Mouse (Mus musculus) stomach, embryonic 16.5 days (tissue): ENCODE data around the gene Tekt5. TPM values are rescaled to one million over a fixed set of nuclear protein-coding genes. Genes with fewer than 3 reads are reported as not detected.
A peak's percentile ranks its signal among the peaks of the same experiment; 100 is the strongest.

ENCODE experiments used
- ATAC-seq: fragments of 200-750 bp; cut with Nextera tagmentation; 2 replicates; pipeline ENCODE4 v1.8.0; 2017; ENCODE audit warnings: moderate number of reproducible peaks, moderate TSS enrichment; ENCODE audit not compliant: insufficient read depth, low FRiP score
- H3K27ac ChIP-seq: fragments of 300-500 bp; sonication (generic); 2 replicates; pipeline ENCODE4 v1.5.1; 2014; ENCODE audit warnings: low read length
- H3K27me3 ChIP-seq: fragments of 300-500 bp; sonication (generic); 2 replicates; pipeline ENCODE4 v1.6.1; 2014; ENCODE audit warnings: low read length, control low read depth, mixed read lengths; ENCODE audit not compliant: control insufficient read depth, insufficient read depth
- H3K36me3 ChIP-seq: fragments of 300-500 bp; sonication (generic); 2 replicates; pipeline ENCODE4 v1.6.1; 2014; ENCODE audit warnings: low read length; ENCODE audit not compliant: control insufficient read depth, insufficient read depth
- H3K4me1 ChIP-seq: fragments of 300-500 bp; sonication (generic); 2 replicates; pipeline ENCODE4 v1.6.1; 2014; ENCODE audit warnings: low read length, control low read depth, mixed read lengths; ENCODE audit not compliant: control insufficient read depth, insufficient read depth
- H3K4me2 ChIP-seq: fragments of 300-500 bp; sonication (generic); 2 replicates; pipeline ENCODE4 v1.6.1; 2014; ENCODE audit warnings: low read depth, low read length, mixed read lengths
- H3K4me3 ChIP-seq: fragments of 300-500 bp; sonication (generic); replicated peaks from 2 replicates; pipeline ENCODE4 v1.5.1; 2014; ENCODE audit warnings: mild to moderate bottlenecking, low read length
- H3K9ac ChIP-seq: fragments of 300-500 bp; sonication (generic); 2 replicates; pipeline ENCODE4 v1.6.1; 2014; ENCODE audit warnings: low read length
- H3K9me3 ChIP-seq: fragments of 300-500 bp; sonication (generic); replicated peaks from 2 replicates; pipeline ENCODE4 v1.6.1; 2016; ENCODE audit warnings: low read length, control low read depth; ENCODE audit not compliant: control insufficient read depth
- WGBS: fragments of 180-500 bp; shearing (Covaris S2); extraction: QIAGEN DNeasy Blood & Tissue Kit; methylation state at CpG from one replicate; pipeline ENCODE4 v1.1.7; 2014; 5-methylcytosine and 5-hydroxymethylcytosine counted together
- polyA plus RNA-seq: library from polyadenylated mRNA; unstranded; fragments of >200 nt; fragmentation: Nextera tagmentation; extraction: Ambion mirVana; gene quantifications from 2 replicates; pipeline ENCODE4 v1.2.1, GENCODE M21; 2015

Gene Tekt5
- polyA plus RNA-seq, 1 experiment from 2014 or later = 1.7 TPM

GRCm38 (mm10) chr16:10335953-10336352 is 59.3 kb downstream of the Tekt5 start:
- H3K4me2 ChIP-seq = no peak overlapping the region
- WGBS = 75% methylated on average over 2 of the region's 2 CpGs
- no peaks in the 10 kb centered on the region for H3K27me3 ChIP-seq
- H3K9ac ChIP-seq = no peak overlapping the region
- H3K4me3 ChIP-seq = no peak overlapping the region
- H3K4me1 ChIP-seq = peaks cover 9% of the 10 kb centered on the region; the same call in 1 of the 2 replicates
- H3K27ac ChIP-seq = peak overlapping the region; percentile 32
- no peak for ATAC-seq
- H3K9me3 ChIP-seq = no peaks in the 10 kb centered on the region
- no peaks in the 10 kb centered on the region for H3K36me3 ChIP-seq

DNA sequence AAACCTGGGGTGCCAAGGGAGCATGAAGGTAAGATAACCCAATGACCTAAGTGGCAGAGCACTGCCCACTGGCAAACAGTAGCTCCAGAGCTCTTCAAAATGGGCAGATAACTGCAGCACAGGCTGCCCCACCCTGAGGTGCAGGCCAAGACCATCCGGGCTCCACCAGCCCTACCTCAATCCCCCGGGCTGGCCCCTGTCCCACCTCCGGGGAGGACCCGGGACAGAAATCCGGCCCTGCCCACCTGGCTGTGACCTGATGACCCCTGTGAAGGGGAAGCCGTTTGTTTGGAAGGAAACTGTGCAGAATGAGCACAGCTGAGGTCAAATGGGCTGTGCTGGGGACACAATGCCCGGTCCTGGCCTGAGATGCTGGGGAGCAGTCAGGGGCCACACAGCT is 62.6 kb downstream of the Tekt5 start:
- H3K36me3 ChIP-seq = no peaks in the 10 kb centered on the region
- no peak overlapping the region for H3K9ac ChIP-seq
- no peak for ATAC-seq
- no peak overlapping the region for H3K4me2 ChIP-seq
- H3K4me3 ChIP-seq = no peak overlapping the region
- no peaks in the 10 kb centered on the region for H3K9me3 ChIP-seq
- 20% methylated on average over 7 of the region's 7 CpGs for WGBS
- no peak overlapping the region for H3K27ac ChIP-seq
- H3K4me1 ChIP-seq = peaks cover 7% of the 10 kb centered on the region; the same call in 1 of the 2 replicates
- no peaks in the 10 kb centered on the region for H3K27me3 ChIP-seq

DNA sequence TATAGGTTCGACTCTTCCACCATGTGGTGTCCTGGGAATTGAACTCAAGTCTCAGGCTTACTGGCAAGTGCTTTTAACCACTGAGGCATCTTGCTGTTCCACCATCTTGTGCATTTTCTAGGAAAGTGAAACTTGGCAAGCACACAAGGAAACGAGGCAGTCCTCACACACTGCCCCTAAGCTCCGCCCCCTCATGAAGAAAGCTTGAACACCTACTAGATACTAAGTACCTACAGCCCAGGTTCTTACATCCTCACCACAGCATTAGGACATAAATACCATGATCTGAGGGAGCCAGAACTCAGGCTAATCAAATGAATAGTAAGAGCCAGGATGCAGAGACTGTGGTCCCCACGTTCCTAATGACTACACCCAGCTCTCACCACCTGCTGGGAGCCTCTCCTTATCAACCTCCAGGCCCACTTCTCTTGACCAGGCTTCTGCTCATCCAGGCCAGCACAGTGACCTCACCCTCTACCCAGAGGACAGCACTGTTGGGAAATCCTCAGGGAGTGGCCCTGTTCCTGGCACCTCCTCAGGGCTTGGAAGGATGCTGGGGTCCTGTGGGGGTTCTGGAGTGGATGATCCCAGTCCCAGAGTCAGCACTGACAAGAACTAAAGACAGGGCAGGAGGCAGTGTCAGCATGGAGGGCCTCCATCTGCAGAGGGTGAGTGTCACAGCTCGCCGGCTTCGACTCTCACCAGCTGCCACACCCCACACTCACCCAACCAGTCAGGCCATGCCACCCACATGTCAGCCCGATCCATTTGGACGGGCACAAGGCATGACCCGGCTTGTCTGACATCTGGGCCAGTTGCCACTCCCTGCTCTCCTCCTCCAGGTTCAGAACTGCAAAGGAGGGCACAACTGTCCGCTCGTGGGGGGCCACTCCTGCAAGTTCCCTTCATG is 64.4 kb downstream of the Tekt5 start:
- WGBS = 62% methylated on average over 12 of the region's 12 CpGs
- no peaks in the 10 kb centered on the region for H3K36me3 ChIP-seq
- 0 out of 2 replicates have a peak overlapping the region, but pooled peaks have one; percentile 15 for H3K9ac ChIP-seq
- peak; percentile 56; the same call in 1 of the 2 replicates for ATAC-seq
- H3K4me1 ChIP-seq = peaks cover 7% of the 10 kb centered on the region; the same call in 1 of the 2 replicates
- no peaks in the 10 kb centered on the region for H3K27me3 ChIP-seq
- 0 out of 2 replicates have a peak overlapping the region, but pooled peaks have one; percentile 6 for H3K4me2 ChIP-seq
- no peak overlapping the region for H3K4me3 ChIP-seq
- H3K27ac ChIP-seq = peak overlapping the region; percentile 83
- H3K9me3 ChIP-seq = no peaks in the 10 kb centered on the region

DNA sequence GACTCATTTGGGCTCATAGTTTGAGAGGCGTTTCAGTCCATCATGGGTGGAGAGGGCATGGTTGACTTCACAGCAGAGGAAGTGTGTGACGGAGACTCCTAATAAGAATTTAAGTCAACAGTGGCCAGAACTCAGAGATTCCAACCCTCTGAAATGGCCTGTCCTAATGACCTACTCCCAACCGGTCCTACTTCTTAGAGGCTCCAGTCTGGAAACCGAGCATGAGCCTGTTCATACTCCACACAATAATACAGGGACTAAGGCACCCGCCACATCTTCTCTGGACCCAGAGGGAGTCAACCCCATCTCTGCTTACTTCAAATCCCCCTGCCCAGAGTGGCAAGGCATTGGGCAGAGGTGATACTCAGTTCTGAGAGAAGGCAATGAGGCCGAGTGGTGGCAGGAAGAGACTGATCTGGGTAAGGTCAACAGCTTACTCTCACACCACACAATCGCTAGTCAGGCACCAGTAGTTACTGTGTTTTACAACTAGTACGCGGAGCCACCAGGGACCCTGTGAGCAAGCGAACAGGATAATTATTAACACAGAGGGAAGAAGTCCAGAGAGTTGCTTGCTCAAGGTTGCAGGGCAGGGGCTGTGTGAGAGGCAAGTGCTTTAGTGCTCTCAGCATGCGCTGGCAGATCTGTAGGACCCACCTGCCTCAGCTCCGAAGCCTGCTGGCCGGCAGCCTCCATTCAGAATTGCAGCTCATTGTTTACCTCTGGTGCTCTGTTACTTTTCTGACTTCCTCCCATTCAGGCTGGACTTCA is 67.5 kb downstream of the Tekt5 start:
- no peak overlapping the region for H3K9ac ChIP-seq
- peak; percentile 69 for ATAC-seq
- H3K27me3 ChIP-seq = no peaks in the 10 kb centered on the region
- H3K4me2 ChIP-seq = no peak overlapping the region
- H3K36me3 ChIP-seq = no peaks in the 10 kb centered on the region
- no peaks in the 10 kb centered on the region for H3K9me3 ChIP-seq
- WGBS = 49% methylated on average over 13 of the region's 13 CpGs
- peak overlapping the region; percentile 54 for H3K27ac ChIP-seq
- H3K4me3 ChIP-seq = no peak overlapping the region
- H3K4me1 ChIP-seq = peaks cover 7% of the 10 kb centered on the region; the same call in 1 of the 2 replicates

DNA sequence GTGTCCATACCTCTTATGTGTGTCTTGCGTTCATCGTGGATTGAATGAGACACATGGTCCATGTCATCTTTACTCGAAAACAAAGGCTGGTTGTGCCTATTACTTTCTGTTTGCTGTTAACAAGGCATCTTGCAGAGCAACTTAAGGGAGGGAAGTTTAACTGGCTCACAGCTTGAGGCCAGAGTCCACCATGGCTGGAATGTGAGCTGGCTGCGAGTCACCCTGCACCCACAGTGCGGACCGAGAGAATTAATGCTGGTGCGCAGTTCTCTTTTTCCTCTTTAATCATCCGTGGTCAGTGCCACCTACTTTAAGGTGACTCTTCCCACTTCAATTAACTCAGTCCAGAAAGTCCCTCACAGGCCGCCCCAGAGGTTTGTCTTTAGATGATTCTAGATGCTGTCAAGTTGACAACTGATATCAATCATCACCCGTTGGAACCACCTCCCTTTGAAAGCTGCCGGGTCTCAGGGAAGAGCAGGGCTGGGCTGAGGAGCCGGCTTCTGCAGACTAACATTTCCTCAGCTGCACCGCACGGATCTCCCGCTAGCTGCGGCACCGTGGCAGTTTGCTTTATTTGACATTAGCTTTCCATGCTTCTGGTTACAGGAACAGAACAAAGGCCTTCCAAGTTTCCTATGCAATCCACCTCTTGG is 75.2 kb downstream of the Tekt5 start:
- Histone ChIP-seq H3K9me3 (no peaks in the 10 kb centered on the region), H3K27me3 (no peaks in the 10 kb centered on the region), H3K9ac (no peak overlapping the region), H3K27ac (no peak overlapping the region), H3K4me2 (no peak overlapping the region), H3K36me3 (no peaks in the 10 kb centered on the region), H3K4me3 (no peak overlapping the region), H3K4me1 (no peaks in the 10 kb centered on the region)
- WGBS = 34% methylated on average over 17 of the region's 17 CpGs
- peak; percentile 36; the same call in 1 of the 2 replicates for ATAC-seq

- Histone ChIP-seq H3K4me1 (peaks cover 10% of the 10 kb centered on the region; the same call in 1 of the 2 replicates), H3K27ac (no peak overlapping the region), H3K9ac (no peak overlapping the region), H3K4me3 (no peak overlapping the region), H3K36me3 (no peaks in the 10 kb centered on the region), H3K4me2 (no peak overlapping the region), H3K9me3 (no peaks in the 10 kb centered on the region), H3K27me3 (no peaks in the 10 kb centered on the region)
- WGBS = 55% methylated on average over 4 of the region's 4 CpGs
- ATAC-seq = no peak
These were observed 78.1 kb downstream of the Tekt5 start for GRCm38 (mm10) chr16:10317197-10317544.

- no peaks in the 10 kb centered on the region for H3K27me3 ChIP-seq
- no peak for ATAC-seq
- WGBS = 52% methylated on average over 10 of the region's 10 CpGs
- no peaks in the 10 kb centered on the region for H3K9me3 ChIP-seq
- no peak overlapping the region for H3K9ac ChIP-seq
- no peak overlapping the region for H3K4me2 ChIP-seq
- peaks cover 11% of the 10 kb centered on the region for H3K4me1 ChIP-seq
- H3K36me3 ChIP-seq = no peaks in the 10 kb centered on the region
- H3K4me3 ChIP-seq = no peak overlapping the region
- H3K27ac ChIP-seq = no peak overlapping the region
These were observed 78.6 kb downstream of the Tekt5 start for GRCm38 (mm10) chr16:10316493-10317196.

DNA sequence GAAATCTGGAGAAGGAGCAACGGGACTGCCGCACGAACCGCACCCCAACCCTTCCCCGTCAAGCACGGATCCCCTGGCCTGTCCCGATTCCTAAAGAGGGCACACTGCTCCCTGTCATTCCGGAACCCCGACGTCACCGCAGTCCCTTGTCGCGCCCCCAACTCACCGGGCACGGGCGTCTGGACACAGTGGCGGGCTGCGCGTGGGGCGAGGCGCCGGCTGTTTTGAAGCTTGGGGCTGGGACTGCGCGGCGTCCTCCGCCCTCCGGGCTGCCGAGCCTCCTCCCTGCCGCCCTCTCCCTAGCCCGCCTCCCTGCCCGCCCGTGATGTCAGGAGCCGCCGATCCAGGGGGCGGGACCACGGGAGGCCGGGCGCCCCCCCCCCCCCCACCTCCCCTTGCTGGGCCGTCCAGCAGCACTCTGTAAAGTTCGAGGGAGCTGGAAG is 81.6 kb downstream of the Tekt5 start, which contains the start of gene Emp2:
Emp2 (minus strand) TSS at position 323 of the 443 bp plus-strand sequence.
- Histone ChIP-seq H3K4me3 (peak within 1 kb of the TSS; percentile 71), H3K27ac (peak within 1 kb of the TSS; percentile 69), H3K27me3 (no peaks in the 10 kb centered on the region), H3K36me3 (no peaks in the 10 kb centered on the region), H3K4me1 (peaks cover 13% of the 10 kb centered on the region), H3K9ac (peak within 1 kb of the TSS; percentile 86), H3K9me3 (no peaks in the 10 kb centered on the region), H3K4me2 (peak within 1 kb of the TSS; percentile 86)
- WGBS = under 1% methylated on average over 40 of the region's 40 CpGs
- peak; percentile 93 for ATAC-seq
